Mouse (Mus musculus) testis, adult 2 months (tissue): ENCODE measurements around the gene Rasgef1b.

Source experiments
- CTCF ChIP-seq: fragments of 200-500 bp; IDR thresholded peaks from 2 replicates; pipeline ENCODE4 v1.5.1; 2012; ENCODE audit warnings: low read depth, mild to moderate bottlenecking, inconsistent platforms, low read length, moderate library complexity; ENCODE audit not compliant: control insufficient read depth, insufficient read depth, insufficient replicate concordance
- POLR2A ChIP-seq: fragments of 200-500 bp; IDR thresholded peaks from 2 replicates; pipeline ENCODE4 v1.6.1; 2012; ENCODE audit warnings: low read depth, mild to moderate bottlenecking, inconsistent platforms, low read length, moderate library complexity; ENCODE audit not compliant: control insufficient read depth

DNA sequence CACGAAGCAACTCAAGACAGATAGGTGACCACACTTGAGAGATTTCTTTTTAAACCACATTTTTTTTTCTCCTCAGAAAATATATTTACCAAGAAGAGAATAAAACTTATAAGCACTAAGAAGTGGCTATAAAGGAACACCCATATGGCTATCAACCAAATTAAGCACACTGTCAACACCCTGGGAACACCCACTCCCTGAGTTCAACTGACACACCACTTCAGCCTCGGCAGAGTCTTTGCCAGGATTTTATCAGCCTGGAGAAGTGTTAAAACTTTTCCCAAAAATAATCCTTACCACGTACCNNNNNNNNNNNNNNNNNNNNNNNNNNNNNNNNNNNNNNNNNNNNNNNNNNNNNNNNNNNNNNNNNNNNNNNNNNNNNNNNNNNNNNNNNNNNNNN lies 368.3 kb downstream of the Rasgef1b start:
- no peak for TF ChIP-seq CTCF
- no peak for TF ChIP-seq POLR2A
